Mouse (Mus musculus): Measurements from ENCODE around the gene Tmem30c. TPM values are rescaled to one million over a fixed set of nuclear protein-coding genes. Genes with fewer than 3 reads are reported as not detected.

The Tmem30c gene
- polyA plus RNA-seq, 1 experiment = 0.36 TPM

GRCm38 (mm10) chr16:57317127-57317526 is 24.5 kb upstream of the Tmem30c start:
- TF ChIP-seq CTCF (IDR thresholded peaks at IDR 0.05; ENCODE audit: low read depth, low read length) (no peak), EP300 (IDR thresholded peaks at IDR 0.05; ENCODE audit: insufficient read depth, low read depth, low read length) (no peak), POLR2A (IDR thresholded peaks at IDR 0.05; ENCODE audit: insufficient read depth, low read length) (no peak)
- no peak overlapping the region for H3K9ac ChIP-seq (ENCODE audit: low read depth, poor library complexity, severe bottlenecking)
- no peaks in the 10 kb centered on the region for H3K36me3 ChIP-seq (ENCODE audit: control insufficient read depth, insufficient read depth, low read length, poor library complexity, severe bottlenecking)
- no peaks in the 10 kb centered on the region for H3K27me3 ChIP-seq (ENCODE audit: control insufficient read depth, insufficient read depth, low read length, poor library complexity, severe bottlenecking)
- H3K27ac ChIP-seq (ENCODE audit: insufficient read depth, low read length) = no peak overlapping the region
- no peak overlapping the region for H3K4me3 ChIP-seq (ENCODE audit: low read depth, low read length)
- H3K4me1 ChIP-seq (ENCODE audit: control insufficient read depth, insufficient read depth, low read length) = no peaks in the 10 kb centered on the region
- H3K9me3 ChIP-seq (replicated peaks; ENCODE audit: control insufficient read depth, insufficient read depth, low read length, poor library complexity, severe bottlenecking) = no peaks in the 10 kb centered on the region

DNA sequence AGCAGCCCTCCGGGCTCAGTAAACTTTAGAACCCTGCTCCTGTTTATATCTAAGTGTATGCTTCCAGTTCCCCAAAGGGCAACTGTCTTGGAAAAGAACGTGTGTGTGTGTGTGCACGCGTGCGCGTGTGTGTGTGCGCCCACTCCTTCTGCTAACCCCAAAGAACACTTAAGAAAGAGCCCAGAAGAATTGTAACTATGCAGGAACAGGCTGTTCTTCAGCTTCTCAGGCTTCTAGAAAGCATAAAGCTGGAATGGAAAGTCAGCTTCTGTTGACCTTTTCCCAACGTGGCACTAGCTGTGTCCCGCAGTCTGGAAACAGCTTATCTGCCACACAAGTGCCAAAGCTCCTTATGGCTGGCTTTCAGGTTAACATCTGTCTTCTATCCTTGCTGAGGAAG is 22.4 kb upstream of the Tmem30c start:
- no peak overlapping the region for H3K4me3 ChIP-seq (ENCODE audit: low read depth, low read length)
- no peak overlapping the region for H3K9ac ChIP-seq (ENCODE audit: low read depth, poor library complexity, severe bottlenecking)
- no peaks in the 10 kb centered on the region for H3K4me1 ChIP-seq (ENCODE audit: control insufficient read depth, insufficient read depth, low read length)
- H3K27ac ChIP-seq (ENCODE audit: insufficient read depth, low read length) = no peak overlapping the region
- H3K27me3 ChIP-seq (ENCODE audit: control insufficient read depth, insufficient read depth, low read length, poor library complexity, severe bottlenecking) = no peaks in the 10 kb centered on the region
- TF ChIP-seq CTCF (IDR thresholded peaks at IDR 0.05; ENCODE audit: low read depth, low read length) (no peak), EP300 (IDR thresholded peaks at IDR 0.05; ENCODE audit: insufficient read depth, low read depth, low read length) (no peak), POLR2A (IDR thresholded peaks at IDR 0.05; ENCODE audit: insufficient read depth, low read length) (no peak)
- no peaks in the 10 kb centered on the region for H3K9me3 ChIP-seq (replicated peaks; ENCODE audit: control insufficient read depth, insufficient read depth, low read length, poor library complexity, severe bottlenecking)
- H3K36me3 ChIP-seq (ENCODE audit: control insufficient read depth, insufficient read depth, low read length, poor library complexity, severe bottlenecking) = no peaks in the 10 kb centered on the region

DNA sequence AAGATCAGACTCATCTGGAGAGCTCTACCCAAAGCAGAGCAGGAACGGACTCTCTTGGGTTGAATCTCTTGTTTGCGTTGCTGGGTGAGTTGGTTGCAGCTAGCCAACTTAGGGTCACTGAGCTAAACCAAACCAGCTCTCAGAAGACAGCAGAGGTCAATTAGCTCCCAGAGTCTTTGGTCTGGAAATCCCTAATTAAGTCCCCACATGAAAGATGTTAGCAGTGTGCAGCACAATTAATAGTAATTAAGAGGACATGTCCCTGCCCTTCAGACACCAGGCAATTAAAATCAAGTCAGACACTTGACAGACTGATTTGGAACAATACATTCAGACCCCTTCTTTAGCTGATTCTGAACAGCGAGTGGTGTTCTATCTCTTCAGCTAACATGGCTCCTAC is 21.6 kb upstream of the Tmem30c start:
- Histone ChIP-seq H3K4me1 (ENCODE audit: control insufficient read depth, insufficient read depth, low read length) (no peaks in the 10 kb centered on the region), H3K27ac (ENCODE audit: insufficient read depth, low read length) (no peak overlapping the region), H3K9ac (ENCODE audit: low read depth, poor library complexity, severe bottlenecking) (no peak overlapping the region), H3K9me3 (replicated peaks; ENCODE audit: control insufficient read depth, insufficient read depth, low read length, poor library complexity, severe bottlenecking) (no peaks in the 10 kb centered on the region), H3K4me3 (ENCODE audit: low read depth, low read length) (no peak overlapping the region), H3K27me3 (ENCODE audit: control insufficient read depth, insufficient read depth, low read length, poor library complexity, severe bottlenecking) (no peaks in the 10 kb centered on the region), H3K36me3 (ENCODE audit: control insufficient read depth, insufficient read depth, low read length, poor library complexity, severe bottlenecking) (no peaks in the 10 kb centered on the region)
- TF ChIP-seq CTCF (IDR thresholded peaks at IDR 0.05; ENCODE audit: low read depth, low read length) (no peak), POLR2A (IDR thresholded peaks at IDR 0.05; ENCODE audit: insufficient read depth, low read length) (no peak), EP300 (IDR thresholded peaks at IDR 0.05; ENCODE audit: insufficient read depth, low read depth, low read length) (no peak)

DNA sequence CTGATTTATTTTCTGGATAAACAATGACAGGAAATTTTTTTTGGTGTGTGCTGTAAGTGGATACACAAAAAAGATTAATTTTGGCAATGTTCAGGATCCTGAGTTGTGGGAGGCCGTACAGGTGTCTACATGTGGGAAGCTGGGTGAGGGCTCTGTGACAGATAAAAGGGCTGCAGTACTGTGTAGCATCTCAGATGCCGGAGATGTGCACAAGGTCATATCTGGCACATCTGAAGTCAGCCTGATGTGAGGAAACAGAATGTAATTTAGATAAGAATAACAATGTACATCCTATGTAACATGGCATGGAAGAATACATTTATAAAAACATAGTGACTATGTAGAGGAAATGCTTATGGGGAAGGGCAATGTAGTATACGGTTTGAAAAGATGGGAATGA is 20.8 kb upstream of the Tmem30c start:
- no peaks in the 10 kb centered on the region for H3K4me1 ChIP-seq (ENCODE audit: control insufficient read depth, insufficient read depth, low read length)
- TF ChIP-seq POLR2A (IDR thresholded peaks at IDR 0.05; ENCODE audit: insufficient read depth, low read length) = no peak
- TF ChIP-seq EP300 (IDR thresholded peaks at IDR 0.05; ENCODE audit: insufficient read depth, low read depth, low read length) = no peak
- no peak for TF ChIP-seq CTCF (IDR thresholded peaks at IDR 0.05; ENCODE audit: low read depth, low read length)
- H3K27ac ChIP-seq (ENCODE audit: insufficient read depth, low read length) = no peak overlapping the region
- H3K9me3 ChIP-seq (replicated peaks; ENCODE audit: control insufficient read depth, insufficient read depth, low read length, poor library complexity, severe bottlenecking) = no peaks in the 10 kb centered on the region
- no peak overlapping the region for H3K9ac ChIP-seq (ENCODE audit: low read depth, poor library complexity, severe bottlenecking)
- no peak overlapping the region for H3K4me3 ChIP-seq (ENCODE audit: low read depth, low read length)
- no peaks in the 10 kb centered on the region for H3K27me3 ChIP-seq (ENCODE audit: control insufficient read depth, insufficient read depth, low read length, poor library complexity, severe bottlenecking)
- H3K36me3 ChIP-seq (ENCODE audit: control insufficient read depth, insufficient read depth, low read length, poor library complexity, severe bottlenecking) = no peaks in the 10 kb centered on the region

DNA sequence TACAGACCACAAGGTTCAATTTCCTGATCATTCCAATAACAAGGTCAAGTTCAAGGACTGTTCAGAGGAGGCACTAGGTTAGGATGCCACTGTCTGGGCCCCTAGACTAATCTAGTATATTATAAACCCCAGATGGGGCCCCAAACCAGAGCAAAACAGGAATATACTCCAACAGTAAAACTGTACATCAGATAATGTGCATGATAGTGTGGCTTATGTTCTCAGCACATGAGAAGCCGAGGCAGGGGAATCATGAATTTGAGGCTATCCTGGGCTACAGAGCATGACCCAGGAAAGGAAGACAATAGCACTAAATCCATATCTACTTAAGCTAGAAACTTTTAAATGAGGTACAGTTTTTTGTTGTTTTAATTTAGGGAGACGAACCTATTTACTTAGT is 19.5 kb upstream of the Tmem30c start:
- no peak overlapping the region for H3K9ac ChIP-seq (ENCODE audit: low read depth, poor library complexity, severe bottlenecking)
- no peaks in the 10 kb centered on the region for H3K9me3 ChIP-seq (replicated peaks; ENCODE audit: control insufficient read depth, insufficient read depth, low read length, poor library complexity, severe bottlenecking)
- no peaks in the 10 kb centered on the region for H3K27me3 ChIP-seq (ENCODE audit: control insufficient read depth, insufficient read depth, low read length, poor library complexity, severe bottlenecking)
- H3K4me1 ChIP-seq (ENCODE audit: control insufficient read depth, insufficient read depth, low read length) = no peaks in the 10 kb centered on the region
- TF ChIP-seq EP300 (IDR thresholded peaks at IDR 0.05; ENCODE audit: insufficient read depth, low read depth, low read length) (no peak), POLR2A (IDR thresholded peaks at IDR 0.05; ENCODE audit: insufficient read depth, low read length) (no peak), CTCF (IDR thresholded peaks at IDR 0.05; ENCODE audit: low read depth, low read length) (no peak)
- no peak overlapping the region for H3K27ac ChIP-seq (ENCODE audit: insufficient read depth, low read length)
- H3K36me3 ChIP-seq (ENCODE audit: control insufficient read depth, insufficient read depth, low read length, poor library complexity, severe bottlenecking) = no peaks in the 10 kb centered on the region
- H3K4me3 ChIP-seq (ENCODE audit: low read depth, low read length) = no peak overlapping the region

DNA sequence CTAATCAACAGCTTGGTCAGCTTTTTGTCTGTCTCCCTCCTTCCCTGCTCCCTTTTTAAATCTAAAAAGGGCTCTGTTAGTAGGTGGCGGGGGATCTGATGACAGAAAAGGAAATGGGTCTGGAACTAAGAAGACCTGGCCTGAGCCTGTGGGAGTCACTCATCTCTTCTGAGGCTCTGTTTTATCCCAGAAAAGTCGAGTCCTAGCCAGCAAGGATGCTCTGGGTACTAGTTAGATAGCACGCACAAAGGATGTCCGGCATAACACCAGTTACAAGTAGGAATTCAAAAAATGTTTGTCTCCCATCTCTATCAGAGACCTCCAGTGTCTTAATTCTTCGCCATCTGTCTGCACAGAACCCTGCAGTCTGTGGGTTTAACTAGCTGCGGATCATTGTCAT is 12.8 kb upstream of the Tmem30c start:
- Histone ChIP-seq H3K9ac (ENCODE audit: low read depth, poor library complexity, severe bottlenecking) (no peak overlapping the region), H3K4me3 (ENCODE audit: low read depth, low read length) (no peak overlapping the region), H3K27me3 (ENCODE audit: control insufficient read depth, insufficient read depth, low read length, poor library complexity, severe bottlenecking) (no peaks in the 10 kb centered on the region), H3K36me3 (ENCODE audit: control insufficient read depth, insufficient read depth, low read length, poor library complexity, severe bottlenecking) (no peaks in the 10 kb centered on the region), H3K4me1 (ENCODE audit: control insufficient read depth, insufficient read depth, low read length) (no peaks in the 10 kb centered on the region), H3K9me3 (replicated peaks; ENCODE audit: control insufficient read depth, insufficient read depth, low read length, poor library complexity, severe bottlenecking) (no peaks in the 10 kb centered on the region), H3K27ac (ENCODE audit: insufficient read depth, low read length) (no peak overlapping the region)
- TF ChIP-seq POLR2A (IDR thresholded peaks at IDR 0.05; ENCODE audit: insufficient read depth, low read length) (no peak), EP300 (IDR thresholded peaks at IDR 0.05; ENCODE audit: insufficient read depth, low read depth, low read length) (no peak), CTCF (IDR thresholded peaks at IDR 0.05; ENCODE audit: low read depth, low read length) (no peak)

Measured in ES-Bruce4 (cell line).